Mouse (Mus musculus): ENCODE results near the gene Psmd12. TPM values are rescaled to one million over a fixed set of nuclear protein-coding genes. Genes with fewer than 3 reads are reported as not detected.
A peak's percentile ranks its signal among the peaks of the same experiment; 100 is the strongest.
"Not testable (repeated sequence)": the region's sequence is repeated elsewhere in the genome, so short reads cannot be mapped to it uniquely, and the experiment has no call there.

Gene Psmd12
- polyA plus RNA-seq, 2 experiments, result 70.9 to 156 TPM

- WGBS, result 4% methylated on average over 18 of the region's 18 CpGs
- no peak for TF ChIP-seq POLR2A (IDR thresholded peaks at IDR 0.05; ENCODE audit: borderline replicate concordance, extremely low read depth, insufficient read depth, insufficient read length)
- H3K4me3 ChIP-seq (replicated peaks; ENCODE audit: low read length), result peak overlapping the region; percentile 8; the same call in 1 of the 2 replicates
- H3K4me1 ChIP-seq (ENCODE audit: control insufficient read depth, insufficient read depth, low read length), result peaks cover 6% of the 10 kb centered on the region; the same call in 1 of the 2 replicates
- H3K27me3 ChIP-seq (ENCODE audit: control insufficient read depth, insufficient read depth, low read length), result no peaks in the 10 kb centered on the region
- no peak overlapping the region for H3K27ac ChIP-seq (replicated peaks; ENCODE audit: low read depth, low read length)
- peak; percentile 59 for DNase-seq (ENCODE audit: low spot score)
- ATAC-seq (ENCODE audit: low FRiP score, low read depth), result no peak
- H3K9me3 ChIP-seq (ENCODE audit: control insufficient read depth, low read length), result no peaks in the 10 kb centered on the region
- 0 out of 2 replicates have a peak overlapping the region, but pooled peaks have one; percentile 13 for H3K9ac ChIP-seq (ENCODE audit: low read depth, low read length, severe bottlenecking)
- peak overlapping the region; percentile 27 for H3K4me2 ChIP-seq (replicated peaks; ENCODE audit: low read depth, low read length, severe bottlenecking)
- no peaks in the 10 kb centered on the region for H3K36me3 ChIP-seq (ENCODE audit: control insufficient read depth, insufficient read depth, low read length)
Observed at GRCm38 (mm10) chr11:107510362-107511269, 31.3 kb downstream of the Psmd12 start.

DNA sequence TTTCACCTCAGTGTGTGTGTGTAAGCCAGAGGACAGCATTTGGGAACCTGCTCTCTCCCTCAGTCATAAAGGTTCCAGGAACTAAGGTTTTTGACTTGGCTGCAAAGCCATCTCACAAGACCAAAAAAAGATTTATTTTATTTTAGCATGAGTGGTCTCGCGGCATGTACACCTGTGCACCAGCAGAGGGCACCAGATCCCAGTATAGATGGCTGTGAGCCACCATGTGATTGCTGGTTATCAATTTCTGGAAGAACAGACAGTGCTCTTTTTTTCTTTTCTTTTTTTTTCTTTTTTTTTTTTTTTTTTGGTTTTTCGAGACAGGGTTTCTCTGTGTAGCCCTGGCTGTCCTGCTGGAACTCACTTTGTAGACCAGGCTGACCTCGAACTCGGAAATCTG lies 32.7 kb downstream of the Psmd12 start:
- not testable (repeated sequence) for H3K9me3 ChIP-seq (ENCODE audit: control insufficient read depth, low read length); H3K4me1 ChIP-seq (ENCODE audit: control insufficient read depth, insufficient read depth, low read length); H3K9ac ChIP-seq (ENCODE audit: low read depth, low read length, severe bottlenecking); H3K36me3 ChIP-seq (ENCODE audit: control insufficient read depth, insufficient read depth, low read length); H3K27me3 ChIP-seq (ENCODE audit: control insufficient read depth, insufficient read depth, low read length); ATAC-seq (ENCODE audit: low FRiP score, low read depth); H3K4me2 ChIP-seq (replicated peaks; ENCODE audit: low read depth, low read length, severe bottlenecking); H3K4me3 ChIP-seq (replicated peaks; ENCODE audit: low read length); H3K27ac ChIP-seq (replicated peaks; ENCODE audit: low read depth, low read length)
- 54% methylated on average over 5 of the region's 5 CpGs for WGBS
- peak; percentile 76 for DNase-seq (ENCODE audit: low spot score)
- 0 out of 2 replicates have a peak, but pooled peaks have one; percentile 21 for TF ChIP-seq POLR2A (IDR thresholded peaks at IDR 0.05; ENCODE audit: borderline replicate concordance, extremely low read depth, insufficient read depth, insufficient read length)

- Histone ChIP-seq H3K4me1 (ENCODE audit: control insufficient read depth, insufficient read depth, low read length) (peaks cover 6% of the 10 kb centered on the region; the same call in 1 of the 2 replicates), H3K4me2 (replicated peaks; ENCODE audit: low read depth, low read length, severe bottlenecking) (no peak overlapping the region), H3K9me3 (ENCODE audit: control insufficient read depth, low read length) (no peaks in the 10 kb centered on the region), H3K27me3 (ENCODE audit: control insufficient read depth, insufficient read depth, low read length) (no peaks in the 10 kb centered on the region), H3K4me3 (replicated peaks; ENCODE audit: low read length) (no peak overlapping the region), H3K27ac (replicated peaks; ENCODE audit: low read depth, low read length) (no peak overlapping the region), H3K36me3 (ENCODE audit: control insufficient read depth, insufficient read depth, low read length) (no peaks in the 10 kb centered on the region), H3K9ac (ENCODE audit: low read depth, low read length, severe bottlenecking) (no peak overlapping the region)
- 0 out of 2 replicates have a peak, but pooled peaks have one; percentile 6 for ATAC-seq (ENCODE audit: low FRiP score, low read depth)
- DNase-seq (ENCODE audit: low spot score), result peak; percentile 49
- WGBS, result 63% methylated on average over 10 of the region's 10 CpGs
- TF ChIP-seq POLR2A (IDR thresholded peaks at IDR 0.05; ENCODE audit: borderline replicate concordance, extremely low read depth, insufficient read depth, insufficient read length), result no peak
Observed at GRCm38 (mm10) chr11:107513047-107513446, 33.8 kb downstream of the Psmd12 start.

DNA sequence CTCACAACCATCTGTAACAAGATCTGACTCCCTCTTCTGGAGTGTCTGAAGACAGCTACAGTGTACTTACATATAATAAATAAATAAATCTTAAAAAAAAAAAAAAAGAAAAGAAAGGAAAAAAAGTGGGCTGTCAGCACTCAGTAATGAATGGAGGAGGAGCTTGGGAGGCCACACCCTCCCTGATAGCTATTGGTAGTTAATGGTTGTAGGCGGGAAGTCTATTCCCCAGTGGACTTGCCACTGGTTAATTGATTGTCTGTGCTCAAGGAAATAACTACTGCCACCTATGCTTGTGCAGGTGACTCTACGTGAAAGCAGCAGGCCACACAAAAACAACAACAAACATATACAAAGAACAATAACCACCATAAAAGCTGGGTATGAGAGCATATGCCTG lies 37.1 kb downstream of the Psmd12 start:
- H3K27me3 ChIP-seq (ENCODE audit: control insufficient read depth, insufficient read depth, low read length), result no peaks in the 10 kb centered on the region
- WGBS, result 91% methylated on average over 2 of the region's 2 CpGs
- H3K27ac ChIP-seq (replicated peaks; ENCODE audit: low read depth, low read length), result no peak overlapping the region
- no peak for ATAC-seq (ENCODE audit: low FRiP score, low read depth)
- H3K4me2 ChIP-seq (replicated peaks; ENCODE audit: low read depth, low read length, severe bottlenecking), result no peak overlapping the region
- no peaks in the 10 kb centered on the region for H3K4me1 ChIP-seq (ENCODE audit: control insufficient read depth, insufficient read depth, low read length)
- no peak overlapping the region for H3K4me3 ChIP-seq (replicated peaks; ENCODE audit: low read length)
- no peaks in the 10 kb centered on the region for H3K36me3 ChIP-seq (ENCODE audit: control insufficient read depth, insufficient read depth, low read length)
- DNase-seq (ENCODE audit: low spot score), result no peak
- H3K9ac ChIP-seq (ENCODE audit: low read depth, low read length, severe bottlenecking), result no peak overlapping the region
- no peaks in the 10 kb centered on the region for H3K9me3 ChIP-seq (ENCODE audit: control insufficient read depth, low read length)
- TF ChIP-seq POLR2A (IDR thresholded peaks at IDR 0.05; ENCODE audit: borderline replicate concordance, extremely low read depth, insufficient read depth, insufficient read length), result no peak

GRCm38 (mm10) chr11:107518645-107519429 lies 39.6 kb downstream of the Psmd12 start:
- no peaks in the 10 kb centered on the region for H3K9me3 ChIP-seq (ENCODE audit: control insufficient read depth, low read length)
- H3K27me3 ChIP-seq (ENCODE audit: control insufficient read depth, insufficient read depth, low read length), result no peaks in the 10 kb centered on the region
- no peaks in the 10 kb centered on the region for H3K36me3 ChIP-seq (ENCODE audit: control insufficient read depth, insufficient read depth, low read length)
- WGBS, result 78% methylated on average over 5 of the region's 5 CpGs
- no peaks in the 10 kb centered on the region for H3K4me1 ChIP-seq (ENCODE audit: control insufficient read depth, insufficient read depth, low read length)
- no peak overlapping the region for H3K4me3 ChIP-seq (replicated peaks; ENCODE audit: low read length)
- H3K4me2 ChIP-seq (replicated peaks; ENCODE audit: low read depth, low read length, severe bottlenecking), result no peak overlapping the region
- ATAC-seq (ENCODE audit: low FRiP score, low read depth), result no peak
- no peak for TF ChIP-seq POLR2A (IDR thresholded peaks at IDR 0.05; ENCODE audit: borderline replicate concordance, extremely low read depth, insufficient read depth, insufficient read length)
- no peak for DNase-seq (ENCODE audit: low spot score)
- no peak overlapping the region for H3K27ac ChIP-seq (replicated peaks; ENCODE audit: low read depth, low read length)
- H3K9ac ChIP-seq (ENCODE audit: low read depth, low read length, severe bottlenecking), result no peak overlapping the region

All from limb, embryonic 14.5 days (tissue).